Mouse (Mus musculus) bone marrow, adult 2 months (tissue): ENCODE results near the gene Nosip.

Experiments
- CTCF ChIP-seq: fragments of 200-500 bp; IDR thresholded peaks from 2 replicates; pipeline ENCODE4 v1.5.1; 2011; ENCODE audit warnings: low read length, control low read depth; ENCODE audit not compliant: control insufficient read depth, insufficient read depth
- POLR2A ChIP-seq: fragments of 200-500 bp; IDR thresholded peaks from 2 replicates; pipeline ENCODE4 v1.6.1; 2011; ENCODE audit warnings: low read depth, mild to moderate bottlenecking, control low read depth, low read length, borderline replicate concordance; ENCODE audit not compliant: control insufficient read depth

DNA sequence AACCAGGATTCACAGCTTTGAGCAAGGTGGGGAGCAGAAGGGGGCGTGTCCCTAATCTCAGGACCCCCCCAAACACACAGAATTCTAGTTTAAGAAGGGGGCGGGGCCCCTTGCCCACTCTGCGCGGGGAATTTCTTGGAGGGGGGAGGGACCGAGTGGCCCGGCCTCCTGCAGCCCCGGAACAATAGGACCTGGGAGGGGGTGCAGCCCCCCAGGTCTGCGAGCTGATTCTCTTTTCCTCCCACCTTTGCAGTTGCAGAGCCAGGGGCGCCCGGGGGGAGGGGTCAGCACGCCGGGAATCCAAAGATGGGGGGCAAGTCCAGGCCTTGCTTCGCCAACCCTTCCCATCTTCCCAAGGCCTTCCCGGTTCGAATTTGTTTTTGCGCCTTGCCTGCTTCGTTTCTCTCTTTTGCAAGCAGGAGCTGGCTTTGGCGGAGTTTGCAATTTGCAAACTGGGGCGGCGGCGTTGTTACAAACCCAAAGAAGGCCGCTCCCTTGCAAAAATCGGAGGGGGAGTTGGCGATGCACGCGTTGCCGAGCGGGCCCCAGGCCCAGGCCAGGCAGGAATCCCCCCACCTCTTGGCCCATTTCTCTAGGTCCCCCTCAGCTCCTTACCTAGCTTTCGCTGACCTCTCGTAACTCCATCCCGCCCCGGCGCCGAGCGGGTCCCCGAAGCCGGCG lies 9.9 kb upstream of the Nosip start:
- no peak for TF ChIP-seq POLR2A
- TF ChIP-seq CTCF: no peak
